Mouse (Mus musculus) midbrain, embryonic 12.5 days (tissue): ENCODE measurements around the gene Mapk14. TPM values are rescaled to one million over a fixed set of nuclear protein-coding genes. Genes with fewer than 3 reads are reported as not detected.
"Not testable (repeated sequence)": the region's sequence is repeated elsewhere in the genome, so short reads cannot be mapped to it uniquely, and the experiment has no call there.

ENCODE experiments used
- ATAC-seq: fragments of 200-750 bp; cut with Nextera tagmentation; 2 replicates; pipeline ENCODE4 v1.8.0; 2017; ENCODE audit warnings: low read depth, moderate TSS enrichment, moderate library complexity; ENCODE audit not compliant: low FRiP score
- H3K27ac ChIP-seq: fragments of 300-500 bp; sonication (generic); replicated peaks from 2 replicates; pipeline ENCODE4 v1.5.1; 2016; ENCODE audit warnings: mild to moderate bottlenecking
- H3K27me3 ChIP-seq: fragments of 300-500 bp; sonication (generic); 2 replicates; pipeline ENCODE4 v1.6.1; 2016; ENCODE audit warnings: mild to moderate bottlenecking
- H3K36me3 ChIP-seq: fragments of 300-500 bp; sonication (generic); 2 replicates; pipeline ENCODE4 v1.6.1; 2016
- H3K4me1 ChIP-seq: fragments of 300-500 bp; sonication (generic); 2 replicates; pipeline ENCODE4 v1.6.1; 2016
- H3K4me2 ChIP-seq: fragments of 300-500 bp; sonication (generic); replicated peaks from 2 replicates; pipeline ENCODE4 v1.6.1; 2016; ENCODE audit warnings: mild to moderate bottlenecking, moderate library complexity
- H3K4me3 ChIP-seq: fragments of 300-500 bp; sonication (generic); 2 replicates; pipeline ENCODE4 v1.5.1; 2016; ENCODE audit warnings: mild to moderate bottlenecking
- H3K9ac ChIP-seq: fragments of 300-500 bp; sonication (generic); replicated peaks from 2 replicates; pipeline ENCODE4 v1.6.1; 2016; ENCODE audit warnings: mild to moderate bottlenecking, moderate library complexity
- H3K9me3 ChIP-seq: fragments of 300-500 bp; sonication (generic); 2 replicates; pipeline ENCODE4 v1.6.1; 2016; ENCODE audit warnings: mild to moderate bottlenecking
- WGBS: fragments of 180-500 bp; shearing (Covaris S2); methylation state at CpG from one replicate; pipeline ENCODE4 v1.1.7; 2016; 5-methylcytosine and 5-hydroxymethylcytosine counted together
- polyA plus RNA-seq: library from polyadenylated mRNA; unstranded; fragments of >200 nt; fragmentation: Nextera tagmentation; extraction: Ambion mirVana; gene quantifications from 2 replicates; pipeline ENCODE4 v1.2.1, GENCODE M21; 2016

Gene Mapk14
- polyA plus RNA-seq, 1 experiment from 2014 or later, result 36.6 TPM

- Histone ChIP-seq H3K36me3 (peaks cover 33% of the 10 kb centered on the region), H3K9ac (no peak overlapping the region), H3K4me3 (no peak overlapping the region), H3K27me3 (no peaks in the 10 kb centered on the region), H3K4me1 (no peaks in the 10 kb centered on the region), H3K4me2 (no peak overlapping the region), H3K9me3 (no peaks in the 10 kb centered on the region), H3K27ac (no peak overlapping the region)
- WGBS, result 81% methylated on average over 6 of the region's 6 CpGs
- no peak for ATAC-seq
Measured at GRCm38 (mm10) chr17:28750580-28750979, 59.5 kb downstream of the Mapk14 start.

DNA sequence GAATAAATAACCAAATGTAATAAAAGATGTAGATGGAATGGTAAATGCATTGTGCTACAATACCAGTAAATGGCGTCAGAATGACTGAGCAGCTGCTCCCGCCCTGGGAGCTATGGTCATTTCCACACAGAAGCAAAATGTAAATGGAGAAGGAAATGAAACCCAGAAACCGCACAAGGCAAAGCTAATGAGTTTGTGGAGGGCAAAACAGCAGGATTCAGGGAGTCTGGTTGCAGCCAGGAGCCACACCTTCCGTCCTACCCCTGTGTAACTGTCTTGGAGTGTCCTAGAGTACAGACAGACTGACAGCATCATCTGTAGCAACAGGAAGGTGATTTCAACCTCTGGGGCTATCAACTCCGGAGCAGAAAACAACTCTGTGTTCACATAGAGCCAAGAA is 65.3 kb downstream of the Mapk14 start:
- WGBS, result 64% methylated on average over 5 of the region's 5 CpGs
- no peak overlapping the region for H3K9ac ChIP-seq
- no peak overlapping the region for H3K27ac ChIP-seq
- 0 out of 2 replicates have a peak, but pooled peaks cover 3% of the 10 kb centered on the region for H3K27me3 ChIP-seq
- no peak overlapping the region for H3K4me3 ChIP-seq
- H3K4me1 ChIP-seq, result no peaks in the 10 kb centered on the region
- ATAC-seq, result no peak
- no peaks in the 10 kb centered on the region for H3K9me3 ChIP-seq
- no peak overlapping the region for H3K4me2 ChIP-seq
- no peaks in the 10 kb centered on the region for H3K36me3 ChIP-seq

DNA sequence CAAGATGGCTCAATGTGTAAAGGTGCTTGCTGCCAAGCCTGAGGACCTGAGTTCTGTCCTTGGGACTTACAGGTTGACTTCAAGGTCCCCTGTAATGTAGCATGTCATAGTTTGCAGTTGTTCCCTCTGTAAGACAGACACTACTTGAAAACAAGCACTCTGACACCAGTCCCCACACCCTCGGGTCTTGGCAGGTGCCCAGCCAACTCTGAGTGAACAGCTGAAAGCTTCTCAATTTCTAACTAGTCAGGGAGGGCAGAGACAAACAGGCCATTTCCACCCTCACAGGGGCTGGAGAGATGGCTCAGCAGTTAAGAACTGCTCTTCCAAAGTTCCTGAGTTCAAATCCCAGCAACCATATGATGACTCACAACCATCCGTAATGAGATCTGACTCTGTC is 66.3 kb downstream of the Mapk14 start:
- Histone ChIP-seq H3K9ac (no peak overlapping the region), H3K4me2 (no peak overlapping the region), H3K4me3 (no peak overlapping the region), H3K27me3 (0 out of 2 replicates have a peak, but pooled peaks cover 3% of the 10 kb centered on the region), H3K36me3 (no peaks in the 10 kb centered on the region), H3K27ac (no peak overlapping the region), H3K9me3 (no peaks in the 10 kb centered on the region), H3K4me1 (no peaks in the 10 kb centered on the region)
- WGBS, result 83% methylated on average over 2 of the region's 2 CpGs
- no peak for ATAC-seq

GRCm38 (mm10) chr17:28760736-28761312 is 69.7 kb downstream of the Mapk14 start:
- Histone ChIP-seq H3K27me3 (0 out of 2 replicates have a peak, but pooled peaks cover 3% of the 10 kb centered on the region), H3K36me3 (no peaks in the 10 kb centered on the region), H3K9ac (no peak overlapping the region), H3K4me3 (no peak overlapping the region), H3K4me2 (no peak overlapping the region), H3K27ac (no peak overlapping the region), H3K9me3 (no peaks in the 10 kb centered on the region), H3K4me1 (no peaks in the 10 kb centered on the region)
- ATAC-seq, result no peak
- 70% methylated on average over 8 of the region's 8 CpGs for WGBS

- 23% methylated on average over 3 of the region's 3 CpGs for WGBS
Measured at GRCm38 (mm10) chr17:28761871-28762270, 70.7 kb downstream of the Mapk14 start.

GRCm38 (mm10) chr17:28766203-28766602 is 75.1 kb downstream of the Mapk14 start:
- WGBS, result 66% methylated on average over 3 of the region's 3 CpGs

More at GRCm38 (mm10) chr17:28761871-28762270, 70.7 kb downstream of the Mapk14 start:
- H3K4me1 ChIP-seq, result no peaks in the 10 kb centered on the region
- no peak for ATAC-seq
- no peak overlapping the region for H3K4me3 ChIP-seq
- no peaks in the 10 kb centered on the region for H3K9me3 ChIP-seq
- H3K27ac ChIP-seq, result no peak overlapping the region
- H3K4me2 ChIP-seq, result no peak overlapping the region
- H3K9ac ChIP-seq, result no peak overlapping the region
- H3K36me3 ChIP-seq, result no peaks in the 10 kb centered on the region
- H3K27me3 ChIP-seq, result peaks cover 9% of the 10 kb centered on the region

GRCm38 (mm10) chr17:28766781-28767515 is 75.8 kb downstream of the Mapk14 start:
- no peak for ATAC-seq
- Histone ChIP-seq H3K4me2 (no peak overlapping the region), H3K27me3 (peaks cover 49% of the 10 kb centered on the region), H3K9ac (no peak overlapping the region), H3K36me3 (no peaks in the 10 kb centered on the region), H3K4me3 (no peak overlapping the region), H3K27ac (no peak overlapping the region), H3K4me1 (peaks cover 16% of the 10 kb centered on the region), H3K9me3 (no peaks in the 10 kb centered on the region)
- WGBS, result 74% methylated on average over 11 of the region's 11 CpGs

More at GRCm38 (mm10) chr17:28766203-28766602, 75.1 kb downstream of the Mapk14 start:
- H3K27me3 ChIP-seq, result peaks cover 47% of the 10 kb centered on the region
- no peaks in the 10 kb centered on the region for H3K9me3 ChIP-seq
- peaks cover 16% of the 10 kb centered on the region for H3K4me1 ChIP-seq
- no peak overlapping the region for H3K4me3 ChIP-seq
- no peak overlapping the region for H3K9ac ChIP-seq
- no peak overlapping the region for H3K27ac ChIP-seq
- no peak overlapping the region for H3K4me2 ChIP-seq
- no peaks in the 10 kb centered on the region for H3K36me3 ChIP-seq
- no peak for ATAC-seq

- H3K9ac ChIP-seq, result peak within 1 kb of the TSS; percentile 39; the same call in 1 of the 2 replicates
- no peaks in the 10 kb centered on the region for H3K36me3 ChIP-seq
- H3K27me3 ChIP-seq, result peaks cover 53% of the 10 kb centered on the region
- H3K9me3 ChIP-seq, result no peaks in the 10 kb centered on the region
- H3K4me1 ChIP-seq, result peaks cover 16% of the 10 kb centered on the region
- WGBS, result 1% methylated on average over 32 of the region's 58 CpGs
- H3K4me2 ChIP-seq, result peak within 1 kb of the TSS; percentile 65
- H3K27ac ChIP-seq, result no peak within 1 kb of the TSS
- H3K4me3 ChIP-seq, result peak within 1 kb of the TSS; percentile 41
- ATAC-seq, result no peak
Measured at GRCm38 (mm10) chr17:28769121-28769874, 78.2 kb downstream of the Mapk14 start, which contains the start of gene Mapk13. Gene Mapk13, plus strand, starts transcription at chr17:28769297.

- ATAC-seq, result no peak
- Histone ChIP-seq H3K27me3 (peaks cover 53% of the 10 kb centered on the region), H3K4me2 (peak overlapping the region; percentile 65), H3K9me3 (no peaks in the 10 kb centered on the region), H3K36me3 (no peaks in the 10 kb centered on the region), H3K9ac (peak overlapping the region; percentile 39; the same call in 1 of the 2 replicates), H3K4me3 (peak overlapping the region; percentile 41), H3K4me1 (peaks cover 16% of the 10 kb centered on the region), H3K27ac (no peak overlapping the region)
- 3% methylated on average over 24 of the region's 24 CpGs for WGBS
Measured at GRCm38 (mm10) chr17:28769875-28770421, 78.8 kb downstream of the Mapk14 start.

DNA sequence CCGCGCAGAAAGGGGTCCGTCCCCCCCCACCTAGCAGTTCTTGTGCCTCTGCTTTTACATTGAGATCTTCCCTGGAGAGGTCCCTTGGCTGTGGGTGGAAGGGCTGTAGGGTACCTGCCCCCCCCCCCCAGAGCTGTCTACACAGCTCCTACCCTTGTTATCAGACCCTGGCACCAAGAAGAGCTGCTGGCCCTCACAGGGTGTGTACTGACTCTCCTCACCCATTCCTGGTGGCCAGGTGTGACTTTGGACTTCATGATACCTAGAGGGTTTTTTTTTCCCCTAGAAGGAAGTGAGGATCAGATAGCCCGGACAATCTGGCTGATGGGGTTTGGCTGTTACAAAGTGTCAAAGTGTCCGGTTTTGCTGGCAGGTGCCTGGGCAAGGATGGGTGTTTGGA is 80.2 kb downstream of the Mapk14 start:
- Histone ChIP-seq H3K27ac (no peak overlapping the region), H3K4me3 (no peak overlapping the region), H3K4me1 (peaks cover 16% of the 10 kb centered on the region), H3K9ac (no peak overlapping the region), H3K9me3 (no peaks in the 10 kb centered on the region), H3K36me3 (no peaks in the 10 kb centered on the region), H3K27me3 (peaks cover 50% of the 10 kb centered on the region), H3K4me2 (no peak overlapping the region)
- ATAC-seq, result no peak
- 94% methylated on average over 5 of the region's 5 CpGs for WGBS

- H3K4me3 ChIP-seq, H3K36me3 ChIP-seq, H3K9ac ChIP-seq, H3K9me3 ChIP-seq, H3K27ac ChIP-seq, ATAC-seq, H3K4me2 ChIP-seq: not testable (repeated sequence)
- Histone ChIP-seq H3K4me1 (peaks cover 11% of the 10 kb centered on the region), H3K27me3 (peaks cover 25% of the 10 kb centered on the region)
- WGBS, result 95% methylated on average over 9 of the region's 9 CpGs
Measured at GRCm38 (mm10) chr17:28774303-28774702, 83.2 kb downstream of the Mapk14 start.
